Mouse (Mus musculus) spleen, adult 2 months (tissue): ENCODE data around the gene Slc25a3.

ENCODE experiments used
- CTCF ChIP-seq: fragments of 200-500 bp; IDR thresholded peaks from 2 replicates; pipeline ENCODE4 v1.5.1; 2011; ENCODE audit warnings: mild to moderate bottlenecking, inconsistent platforms; ENCODE audit not compliant: insufficient read depth, insufficient read length, insufficient replicate concordance; ENCODE audit errors: extremely low read depth
- POLR2A ChIP-seq: fragments of 200-500 bp; IDR thresholded peaks from 2 replicates; pipeline ENCODE4 v1.6.1; 2011; ENCODE audit warnings: low read depth, low read length, inconsistent platforms

- TF ChIP-seq POLR2A = no peak
- TF ChIP-seq CTCF = no peak
Observed at GRCm38 (mm10) chr10:91123281-91123827, 505 bp downstream of the Slc25a3 start.
